Mouse (Mus musculus): ENCODE measurements at regions not wholly inside any gene's neighbourhood (a gene's known extent, or its start where the extent isn't known, plus 50 kb on each side); places are given as distances from the start of the nearest gene placed in this dataset.

DNA sequence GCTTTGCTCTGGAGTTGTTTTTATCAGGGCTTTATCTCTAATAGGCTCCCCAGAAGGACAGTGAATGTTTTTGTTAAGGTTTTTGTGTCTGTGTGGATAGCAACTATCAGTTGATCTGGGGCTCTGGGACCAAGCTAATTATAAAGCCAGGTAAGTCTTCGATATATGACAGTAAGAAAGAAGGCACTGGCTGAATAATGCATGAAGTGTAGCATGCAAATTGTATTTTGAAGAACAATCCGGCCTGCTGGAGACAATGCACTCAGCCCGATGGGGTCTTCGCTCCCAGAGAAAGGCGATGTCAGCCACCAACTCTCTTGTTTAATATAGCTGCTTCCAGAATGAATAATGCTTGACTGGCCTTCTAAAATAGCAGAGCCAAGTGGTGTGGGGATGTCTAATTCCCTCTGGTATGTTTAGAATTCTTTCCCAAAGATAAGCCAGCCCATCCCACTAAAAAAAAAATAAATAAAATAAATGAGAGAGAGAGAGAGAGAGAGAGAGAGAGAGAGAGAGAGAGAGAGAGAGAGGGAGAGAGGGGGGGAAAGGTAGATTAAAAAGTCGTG lies 68.6 kb downstream of the Dad1 start:
- no peak for DNase-seq

DNA sequence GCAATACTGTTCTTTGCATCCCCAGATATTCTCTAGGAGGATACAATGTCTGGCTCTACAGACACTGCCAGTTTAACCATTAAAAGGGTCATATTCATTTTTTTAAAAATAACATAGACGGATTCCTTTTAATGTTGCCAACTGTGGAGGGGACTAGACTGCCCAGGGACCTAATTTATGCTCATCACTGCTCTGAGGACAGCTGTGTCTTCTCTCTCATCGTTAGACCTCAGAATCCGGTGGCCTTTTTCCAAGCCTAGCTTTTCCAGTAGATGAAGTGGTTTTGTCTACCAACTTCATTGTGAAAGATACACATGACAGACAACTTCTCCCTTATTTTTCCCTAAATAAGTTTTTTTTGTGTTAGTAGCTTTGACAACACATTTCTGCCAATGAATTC lies 70.0 kb downstream of the Dad1 start:
- DNase-seq: no peak

- DNase-seq: no peak
Measured at GRCm38 (mm10) chr14:54182838-54183237, 71.1 kb downstream of the Dad1 start.

- no peak for DNase-seq
Measured at GRCm38 (mm10) chr14:54181306-54181705, 72.6 kb downstream of the Dad1 start.

- DNase-seq: no peak
Measured at GRCm38 (mm10) chr14:54180754-54181153, 73.2 kb downstream of the Dad1 start.

DNA sequence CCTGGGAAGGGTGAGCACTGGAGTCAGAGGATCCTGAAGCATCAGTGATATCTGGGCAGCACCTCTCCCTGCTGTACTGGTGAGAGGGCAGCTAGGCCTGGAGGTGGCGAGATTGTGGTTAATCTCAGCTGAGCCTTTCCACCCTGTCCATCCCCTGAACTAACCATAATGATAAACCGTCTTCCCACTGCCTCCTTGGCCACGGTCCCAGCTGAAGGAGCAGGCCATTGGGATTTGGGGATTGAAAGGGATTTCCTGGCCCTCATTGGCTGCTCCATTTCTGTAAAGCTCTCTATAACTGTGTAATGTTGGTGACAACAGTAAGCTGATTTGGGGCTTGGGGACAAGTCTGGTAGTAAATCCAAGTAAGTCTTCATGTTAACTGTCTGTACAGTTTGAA lies 73.6 kb downstream of the Dad1 start:
- no peak for DNase-seq

- no peak for DNase-seq
Measured at GRCm38 (mm10) chr14:54178856-54179255, 75.0 kb downstream of the Dad1 start.

DNA sequence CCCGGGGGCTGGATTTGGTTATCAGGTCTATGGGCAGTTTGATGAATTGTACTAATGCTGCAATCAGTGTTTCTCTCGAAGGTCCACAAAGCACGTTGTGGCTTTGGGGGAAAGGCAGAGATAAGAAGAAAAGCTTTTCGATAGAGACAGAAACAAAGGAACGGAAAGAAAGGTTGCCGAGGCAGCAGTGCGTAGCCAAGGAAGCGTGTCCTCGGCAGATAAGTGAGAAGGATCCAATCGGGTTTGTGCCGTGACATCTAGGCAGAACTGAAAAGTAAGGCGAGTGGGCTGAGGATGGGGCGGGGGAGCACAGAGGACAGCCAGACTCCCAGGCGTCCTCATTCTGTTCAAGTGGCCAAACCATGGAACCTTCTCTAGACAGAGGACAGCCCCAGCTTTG lies 77.4 kb downstream of the Dad1 start:
- no peak for DNase-seq

DNA sequence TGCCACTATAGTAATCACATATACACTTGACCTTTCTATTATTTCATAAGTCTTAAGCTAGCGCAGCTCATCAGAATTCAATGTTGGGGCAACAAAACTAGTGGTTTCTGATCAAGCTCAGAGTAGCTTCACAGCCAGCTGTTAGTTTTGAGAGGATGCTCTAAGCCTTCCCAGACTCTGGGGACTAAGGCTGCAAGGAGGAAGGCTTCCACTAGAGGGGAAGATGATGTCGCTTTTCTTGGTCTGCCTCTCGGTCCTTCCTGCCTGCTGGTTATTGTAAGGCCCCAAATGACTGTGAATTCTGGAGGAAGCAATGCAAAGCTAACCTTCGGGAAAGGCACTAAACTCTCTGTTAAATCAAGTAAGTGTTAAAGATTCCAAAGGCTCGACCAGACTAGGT lies 78.4 kb downstream of the Dad1 start:
- DNase-seq: no peak

GRCm38 (mm10) chr14:54173316-54173715 lies 80.6 kb downstream of the Dad1 start:
- DNase-seq: no peak

DNA sequence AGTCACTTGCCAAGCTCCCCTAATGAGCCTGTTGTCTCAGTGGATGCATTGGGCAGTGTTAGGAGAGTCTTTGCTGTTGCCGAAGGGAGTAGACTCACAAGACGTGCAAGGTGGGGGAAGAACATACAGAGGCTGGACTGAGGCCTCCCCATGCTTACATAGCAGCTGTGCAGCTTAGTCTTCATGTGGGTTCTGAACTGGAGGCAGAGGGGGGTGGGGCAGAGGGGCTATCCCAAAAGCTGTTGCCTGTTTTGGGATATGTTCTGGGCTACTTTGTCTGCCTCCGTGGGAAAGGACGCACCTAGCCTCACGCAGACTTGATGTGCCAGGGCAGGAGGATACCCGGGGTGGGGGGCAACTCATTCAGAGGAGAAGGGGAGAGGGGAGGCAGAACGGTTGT lies 84.7 kb downstream of the Dad1 start:
- no peak for DNase-seq

- no peak for DNase-seq
Measured at GRCm38 (mm10) chr14:54168414-54168931, 85.4 kb downstream of the Dad1 start.

DNA sequence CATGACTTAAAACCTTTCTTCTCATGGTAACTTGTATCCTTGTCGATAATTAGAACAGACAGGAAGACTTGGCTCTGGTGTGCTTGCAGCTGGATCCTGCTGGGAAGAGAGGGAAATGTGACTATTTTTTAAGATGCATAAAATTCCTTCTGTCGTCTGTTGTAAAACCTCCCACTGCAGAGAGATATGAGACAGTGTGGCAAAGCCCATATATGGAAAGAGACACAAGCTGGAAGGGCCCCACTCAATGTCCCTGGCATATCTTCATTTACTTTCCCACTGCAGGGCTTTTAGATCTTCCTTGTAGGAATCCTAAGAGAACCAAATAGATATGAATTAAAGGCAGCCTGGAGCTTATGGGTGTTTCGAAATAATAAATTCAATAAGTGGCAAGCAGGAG lies 87.8 kb downstream of the Dad1 start:
- no peak for DNase-seq

DNA sequence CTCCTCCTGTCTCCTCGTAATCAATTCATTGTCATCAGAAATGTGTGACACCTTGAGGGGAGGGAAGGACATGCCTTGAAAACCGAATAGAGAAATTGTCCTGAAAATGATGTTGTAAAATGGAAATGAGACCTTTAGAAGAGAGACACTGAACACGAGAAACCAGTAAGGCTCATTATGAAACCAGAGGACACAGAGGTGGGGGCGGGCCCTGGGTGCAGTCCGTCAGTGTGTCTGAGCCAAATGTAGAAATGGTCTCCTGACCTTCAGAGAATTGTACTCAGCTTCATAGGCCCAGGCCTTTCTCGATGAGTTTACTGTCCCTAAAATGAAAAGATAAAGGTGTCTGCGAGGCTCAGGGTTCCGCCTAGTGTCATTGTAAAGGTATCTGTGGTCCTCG lies 89.0 kb downstream of the Dad1 start:
- no peak for DNase-seq

DNA sequence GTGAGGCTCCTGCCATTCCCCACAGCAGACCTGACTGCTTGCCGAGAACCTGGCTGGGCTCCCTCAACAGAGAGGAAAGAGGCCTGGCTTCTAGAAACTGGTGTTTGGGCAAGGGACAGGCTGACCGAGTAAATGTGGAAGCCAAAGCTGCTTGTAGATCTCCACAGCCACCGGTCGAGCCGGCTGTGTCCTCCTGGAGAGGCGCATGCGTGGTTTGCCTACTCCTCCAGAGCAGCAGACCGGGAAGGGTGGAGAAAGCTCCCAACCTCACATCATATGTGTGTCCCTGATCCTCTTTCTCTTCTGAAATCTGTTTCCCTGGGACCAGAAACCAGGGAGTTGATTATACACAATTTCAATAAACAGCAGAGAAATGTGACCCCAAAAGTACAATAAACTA lies 92.0 kb downstream of the Dad1 start:
- DNase-seq: no peak

DNA sequence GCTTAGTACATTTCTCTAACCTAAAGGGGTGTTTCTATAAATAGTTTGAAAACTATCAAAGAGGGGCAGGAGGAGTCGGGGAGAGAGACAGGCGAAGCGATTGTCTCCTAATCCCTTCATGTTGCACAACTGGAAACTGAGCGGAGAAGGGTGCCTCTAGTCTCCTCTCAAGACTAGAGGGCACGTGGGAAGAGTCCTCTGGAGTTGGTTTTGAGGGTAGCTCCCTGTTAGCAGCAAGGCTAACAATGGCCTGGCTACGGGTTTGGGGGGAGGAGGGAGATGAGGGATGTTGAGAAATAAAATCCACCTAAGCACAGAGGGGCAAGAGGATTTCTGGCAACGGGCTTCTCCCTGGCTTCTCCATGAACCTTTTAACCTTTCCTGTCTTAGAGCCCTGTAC lies 92.7 kb downstream of the Dad1 start:
- DNase-seq: no peak

DNA sequence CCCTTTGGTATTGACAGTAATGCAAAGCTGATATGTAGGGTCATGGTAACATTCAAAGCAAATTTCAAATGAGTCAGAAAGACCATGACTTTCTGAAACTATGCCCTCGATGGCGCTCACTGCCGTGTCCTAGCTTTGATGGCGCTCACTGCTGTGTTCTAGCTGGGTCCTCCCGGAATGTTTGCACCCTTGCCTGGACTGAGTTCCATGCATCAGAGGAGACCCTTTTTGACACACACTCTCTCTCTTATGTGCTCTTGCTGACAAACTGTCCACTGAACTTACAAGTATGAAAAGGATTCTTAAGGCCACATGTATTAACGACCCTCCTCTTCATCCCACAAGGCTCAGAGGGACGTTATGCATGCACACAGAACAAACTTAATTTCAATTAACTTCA lies 94.1 kb downstream of the Dad1 start:
- no peak for DNase-seq

DNA sequence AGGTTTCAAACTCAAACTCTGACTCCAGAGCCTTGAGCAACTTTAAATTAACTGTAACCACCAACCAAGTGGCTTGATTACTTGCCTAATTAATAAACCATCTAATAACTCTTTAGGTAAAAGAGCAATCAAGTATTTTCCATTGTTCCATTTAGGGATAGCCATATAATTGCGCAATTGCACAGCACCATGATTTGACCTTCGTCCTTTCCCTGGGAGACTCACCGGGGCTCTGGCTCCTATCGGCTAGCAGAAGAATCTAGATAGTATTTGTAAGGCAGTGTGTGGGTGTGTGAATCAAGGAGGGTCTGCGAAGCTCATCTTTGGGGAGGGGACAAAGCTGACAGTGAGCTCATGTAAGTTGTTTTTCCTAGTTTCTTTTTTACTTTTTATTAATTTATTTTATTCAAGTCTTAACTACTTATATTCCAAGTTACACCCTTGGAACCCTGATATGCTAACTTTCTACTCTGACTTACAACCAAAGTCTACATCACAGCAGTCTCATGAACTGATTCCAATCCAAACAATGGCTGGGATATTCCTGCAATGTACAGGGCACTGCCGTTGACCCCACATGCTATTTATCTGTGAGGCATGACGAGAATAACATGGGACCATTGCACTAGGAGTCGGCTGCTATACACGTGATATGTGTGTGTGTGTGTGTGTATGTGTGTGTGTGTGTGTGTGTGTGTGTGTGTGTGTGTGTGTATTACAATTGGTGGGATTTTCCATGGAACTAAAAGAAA lies 95.5 kb downstream of the Dad1 start:
- no peak for DNase-seq

DNA sequence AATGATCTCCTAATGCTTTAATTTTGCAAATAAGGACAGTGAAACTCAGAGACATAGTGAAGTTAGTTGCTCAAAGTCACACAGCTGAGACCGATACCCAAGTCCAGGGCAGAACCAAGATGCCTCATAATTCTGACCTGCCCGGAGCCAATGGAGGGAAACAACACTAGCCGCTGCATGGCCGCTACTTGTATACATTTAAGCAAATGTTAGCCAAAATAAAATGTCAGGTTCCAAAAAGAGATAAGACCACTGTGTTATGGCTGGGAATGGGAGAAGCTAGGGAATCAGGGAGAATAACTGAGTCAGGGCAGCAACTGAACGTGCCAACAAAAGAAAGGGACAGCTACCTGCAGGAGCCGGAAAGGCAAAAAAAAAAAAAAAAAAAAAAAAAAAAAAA lies 97.4 kb downstream of the Dad1 start:
- DNase-seq: no peak

- peak; percentile 49 for DNase-seq
Measured at GRCm38 (mm10) chr14:54152485-54153235, 101.2 kb downstream of the Dad1 start.

- DNase-seq: no peak
Measured at GRCm38 (mm10) chr14:54151921-54152320, 102.0 kb downstream of the Dad1 start.

DNA sequence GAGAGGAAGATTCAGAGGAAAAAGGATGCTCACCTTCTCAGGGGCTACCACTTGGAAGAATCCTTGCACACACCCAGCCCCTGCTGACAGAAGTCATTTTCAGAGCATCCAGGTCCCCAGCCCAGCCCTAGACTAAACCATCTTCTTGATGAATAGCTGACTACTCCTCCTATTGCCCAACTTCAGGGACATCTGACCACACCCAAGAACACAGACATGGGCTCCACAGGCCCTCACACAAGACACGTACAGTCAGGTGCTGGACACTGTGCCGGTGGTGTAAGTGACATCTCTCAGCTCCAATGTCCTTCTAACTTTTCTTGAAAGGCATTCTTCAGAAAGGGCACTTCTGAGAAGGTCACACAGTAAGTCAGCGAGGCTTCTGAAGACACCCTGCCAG lies 102.6 kb downstream of the Dad1 start:
- DNase-seq: no peak

- DNase-seq: no peak
Measured at GRCm38 (mm10) chr14:54150221-54150620, 103.7 kb downstream of the Dad1 start.

GRCm38 (mm10) chr14:54148626-54149025 lies 105.3 kb downstream of the Dad1 start:
- DNase-seq: no peak

All from right cerebral cortex, postnatal 14 days (tissue).